ENCODE assay signal across 8 mouse cellular contexts in the genomic region with DNA sequence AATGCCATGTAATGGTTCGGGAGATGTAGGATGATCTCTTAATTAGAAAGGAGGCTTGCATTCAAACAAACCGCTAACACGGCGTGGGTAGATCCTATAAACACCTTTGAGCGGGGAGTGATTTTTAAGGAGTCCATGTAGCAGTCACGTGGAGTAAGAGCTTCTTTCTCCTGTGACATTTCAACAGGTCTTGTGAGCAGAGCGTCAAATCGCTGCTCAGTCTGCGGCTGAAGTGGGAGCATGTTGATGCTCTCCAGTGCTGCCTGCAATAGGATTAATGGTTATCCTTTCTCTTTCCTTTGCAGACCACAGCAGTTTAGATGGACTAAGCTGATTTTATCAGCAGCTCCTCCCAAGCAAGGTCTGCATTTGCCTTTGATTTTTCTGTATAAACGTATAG. TPM values are rescaled to one million over a fixed set of nuclear protein-coding genes. Genes with fewer than 3 reads are reported as not detected.
DNase-seq lines count a peak whose midpoint lies in the region; ATAC-seq and TF ChIP-seq lines count a peak whose summit lies in the region.

No protein-coding gene starts in this region.

- 0 out of 2 replicates have a peak, but pooled peaks cover 4% of the 10 kb centered on the region for H3K4me1 ChIP-seq in forebrain, embryonic 12.5 days
- no peaks in the 10 kb centered on the region for H3K4me1 ChIP-seq in kidney, embryonic 16.5 days (ENCODE audit: insufficient read depth, low read length)

- H3K9me3 ChIP-seq in forebrain, embryonic 12.5 days = no peaks in the 10 kb centered on the region
- no peaks in the 10 kb centered on the region for H3K9me3 ChIP-seq in kidney, embryonic 16.5 days (ENCODE audit: low read length)

- H3ac ChIP-seq in myocyte (ENCODE audit: control insufficient read depth, insufficient read length) = peak overlapping the region; percentile 1

- no peak for TF ChIP-seq POLR2A in myocyte (IDR thresholded peaks at IDR 0.05; ENCODE audit: insufficient read length, low read depth)

- H3K4me2 ChIP-seq in forebrain, embryonic 12.5 days = peak overlapping the region; percentile 81
- H3K4me2 ChIP-seq in kidney, embryonic 16.5 days (replicated peaks; ENCODE audit: low read depth, low read length) = peak overlapping the region; percentile 95
- peak overlapping the region; percentile 97 for H3K4me2 ChIP-seq in myocyte (ENCODE audit: low read depth)

- peak; percentile 11 for DNase-seq in kidney, adult 11 months
- DNase-seq in kidney, adult 18-20 months = no peak
- peak; percentile 22 for DNase-seq in MN1 (ENCODE audit: low spot score)
- no peak for DNase-seq in frontal cortex, postnatal 10 days (ENCODE audit: low spot score in 2 of 2)
- DNase-seq in urinary bladder, postnatal 4 days (ENCODE audit: low spot score in 2 of 2) = no peak

- no peaks in the 10 kb centered on the region for H3K79me2 ChIP-seq in myocyte (ENCODE audit: control insufficient read depth, insufficient read depth)

- 0 out of 2 replicates have a peak, but pooled peaks have one; percentile 2 for ATAC-seq in forebrain, embryonic 12.5 days (ENCODE audit: low FRiP score)
- peak; percentile 3; the same call in 1 of the 2 replicates for ATAC-seq in kidney, embryonic 16.5 days (ENCODE audit: low FRiP score, low TSS enrichment)

- 5% methylated on average over 10 of the region's 10 CpGs for WGBS in forebrain, embryonic 12.5 days
- WGBS in kidney, embryonic 16.5 days = 4% methylated on average over 10 of the region's 10 CpGs

- H3K27ac ChIP-seq in forebrain, embryonic 12.5 days = no peak overlapping the region
- H3K27ac ChIP-seq in kidney, embryonic 16.5 days (ENCODE audit: low read length) = peak overlapping the region; percentile 73; the same call in 1 of the 2 replicates

- no peaks in the 10 kb centered on the region for H3K27me3 ChIP-seq in forebrain, embryonic 12.5 days
- no peaks in the 10 kb centered on the region for H3K27me3 ChIP-seq in kidney, embryonic 16.5 days (ENCODE audit: insufficient read depth, low read length)
- H3K27me3 ChIP-seq in myocyte (ENCODE audit: control insufficient read depth, insufficient read depth, insufficient read length) = no peaks in the 10 kb centered on the region

- peak overlapping the region; percentile 66 for H3K9ac ChIP-seq in forebrain, embryonic 12.5 days
- peak overlapping the region; percentile 74 for H3K9ac ChIP-seq in kidney, embryonic 16.5 days (replicated peaks; ENCODE audit: low read length)

- H3K36me3 ChIP-seq in forebrain, embryonic 12.5 days (replicated peaks) = no peaks in the 10 kb centered on the region
- H3K36me3 ChIP-seq in kidney, embryonic 16.5 days (ENCODE audit: insufficient read depth, low read length) = no peaks in the 10 kb centered on the region
- H3K36me3 ChIP-seq in myocyte (ENCODE audit: control insufficient read depth, insufficient read depth) = no peaks in the 10 kb centered on the region

- H3K4me3 ChIP-seq in forebrain, embryonic 12.5 days (replicated peaks) = peak overlapping the region; percentile 63
- H3K4me3 ChIP-seq in kidney, embryonic 16.5 days (ENCODE audit: low read length) = peak overlapping the region; percentile 84
- H3K4me3 ChIP-seq in myocyte = peak overlapping the region; percentile 39

TF ChIP-seq in myocyte, 11 proteins besides CTCF, POLR2A, EP300 and RAD21:
- TF ChIP-seq USF1 (IDR thresholded peaks at IDR 0.05; ENCODE audit: low read depth) = peak; percentile 48
- no peak for TF ChIP-seq MYOG (IDR thresholded peaks at IDR 0.05; ENCODE audit: control insufficient read depth in 1 of 3, insufficient read depth in 1 of 3, insufficient read length in 2 of 3, low read depth in 2 of 3)
- TF ChIP-seq POLR2AphosphoS2 (IDR thresholded peaks at IDR 0.05; ENCODE audit: insufficient read length, low read depth) = no peak

RNA-seq across cellular contexts. Expression of a gene that starts 0.8 kb away (rescaled TPM):
- polyA plus RNA-seq in forebrain, embryonic 12.5 days (2016; fragmentation: Nextera tagmentation; extraction: Ambion mirVana) = 20.0 and 20.4 TPM in 2 replicates
- polyA plus RNA-seq in kidney, embryonic 16.5 days (2015; fragmentation: Nextera tagmentation; extraction: Ambion mirVana) = 12.2 and 15.7 TPM in 2 replicates
- polyA plus RNA-seq in myocyte (2012; fragmentation: generic; extraction: Trizol) = 3.6 TPM

RNA-seq across cellular contexts. Expression of a gene that starts 6.7 kb away (rescaled TPM):
- polyA plus RNA-seq in forebrain, embryonic 12.5 days (2016; fragmentation: Nextera tagmentation; extraction: Ambion mirVana) = 58.2 and 63.2 TPM in 2 replicates
- polyA plus RNA-seq in kidney, embryonic 16.5 days (2015; fragmentation: Nextera tagmentation; extraction: Ambion mirVana) = 56.0 and 64.3 TPM in 2 replicates
- 52.0 TPM for polyA plus RNA-seq in myocyte (2012; fragmentation: generic; extraction: Trizol)

RNA-seq across cellular contexts. Expression of a gene that starts 22.2 kb away (rescaled TPM):
- polyA plus RNA-seq in forebrain, embryonic 12.5 days (2016; fragmentation: Nextera tagmentation; extraction: Ambion mirVana) = not detected in 2 replicates
- not detected in 2 replicates for polyA plus RNA-seq in kidney, embryonic 16.5 days (2015; fragmentation: Nextera tagmentation; extraction: Ambion mirVana)
- polyA plus RNA-seq in myocyte (2012; fragmentation: generic; extraction: Trizol) = not detected

Comparison
In these comparisons a context has a peak if more than half of its experiments do, and no peak if none do; other contexts are left out.
1. DNase-seq: peak in kidney, adult 11 months (single experiment) and MN1 (single experiment); none in kidney, adult 18-20 months (single experiment), frontal cortex, postnatal 10 days (0 of 2) and urinary bladder, postnatal 4 days (0 of 2).
2. Peak in every context shown above with its lines, with median percentiles within 50 percentile points of each other: H3K4me2 ChIP-seq and H3K4me3 ChIP-seq.